Mouse (Mus musculus) MEL (cell line): ENCODE measurements around the gene Rnf149. TPM values are rescaled to one million over a fixed set of nuclear protein-coding genes. Genes with fewer than 3 reads are reported as not detected.

Source experiments
- DNase-seq: peaks from one replicate; pipeline ENCODE4 v3.0.0; 2011; ENCODE audit warnings: low read depth, low spot score
- H3K27ac ChIP-seq: 2 replicates; pipeline ENCODE4 v1.5.1; 2012; ENCODE audit warnings: low read depth, mild to moderate bottlenecking, control low read depth, low read length, moderate library complexity; ENCODE audit not compliant: control insufficient read depth
- H3K27me3 ChIP-seq, 2 experiments: fragments of 150-350 bp in 1 of 2; sonication (generic) in 1 of 2; 2 replicates each; pipeline ENCODE4 v1.6.1; 2012; ENCODE audit warnings: low read length in 2 of 2, mild to moderate bottlenecking in 2 of 2, improper control_type of control experiment in 1 of 2, moderate library complexity in 1 of 2; ENCODE audit not compliant: insufficient read depth in 2 of 2, control insufficient read depth in 1 of 2
- H3K36me3 ChIP-seq, 2 experiments: 2 replicates each; pipeline ENCODE4 v1.6.1; 2012 to 2014; ENCODE audit warnings: low read length in 2 of 2, improper control_type of control experiment in 1 of 2, inconsistent platforms in 1 of 2, mild to moderate bottlenecking in 1 of 2; ENCODE audit not compliant: insufficient read depth in 2 of 2, control insufficient read depth in 1 of 2
- H3K4me1 ChIP-seq, 2 experiments: fragments of 150-350 bp in 1 of 2; sonication (generic) in 1 of 2; 2 replicates each; pipeline ENCODE4 v1.6.1; 2012; ENCODE audit warnings: low read length in 2 of 2, improper control_type of control experiment in 1 of 2, mild to moderate bottlenecking in 1 of 2; ENCODE audit not compliant: insufficient read depth in 2 of 2, control insufficient read depth in 1 of 2
- H3K4me3 ChIP-seq, 2 experiments: fragments of 150-350 bp in 1 of 2; sonication (generic) in 1 of 2; 2 replicates each; pipeline ENCODE4 v1.5.1; 2012; ENCODE audit warnings: low read depth in 2 of 2, low read length in 2 of 2, mild to moderate bottlenecking in 2 of 2, moderate library complexity in 2 of 2, control low read depth in 1 of 2, improper control_type of control experiment in 1 of 2; ENCODE audit not compliant: control insufficient read depth in 1 of 2, insufficient read depth in 1 of 2
- H3K79me2 ChIP-seq: 2 replicates; pipeline ENCODE4 v1.6.1; 2012; ENCODE audit warnings: mild to moderate bottlenecking, low read length, moderate library complexity; ENCODE audit not compliant: control insufficient read depth, poor library complexity, insufficient read depth
- H3K9ac ChIP-seq: 2 replicates; pipeline ENCODE4 v1.6.1; 2012; ENCODE audit warnings: low read depth, mild to moderate bottlenecking, control low read depth, low read length, moderate library complexity; ENCODE audit not compliant: control insufficient read depth, poor library complexity, severe bottlenecking
- H3K9me3 ChIP-seq: fragments of 150-350 bp; sonication (generic); replicated peaks from 2 replicates; pipeline ENCODE4 v1.6.1; 2012; ENCODE audit warnings: mild to moderate bottlenecking, low read length, improper control_type of control experiment, moderate library complexity; ENCODE audit not compliant: insufficient read depth
- BHLHE40 ChIP-seq: IDR thresholded peaks from 2 replicates; pipeline ENCODE4 v1.6.1; 2012; ENCODE audit warnings: low read depth, mild to moderate bottlenecking, inconsistent platforms, low read length, improper control_type of control experiment, borderline replicate concordance
- CHD1 ChIP-seq: IDR thresholded peaks from 2 replicates; pipeline ENCODE4 v1.6.1; 2012; ENCODE audit warnings: low read depth, mild to moderate bottlenecking, inconsistent platforms, low read length, improper control_type of control experiment
- CHD2 ChIP-seq: IDR thresholded peaks from 2 replicates; pipeline ENCODE4 v1.6.1; 2011; ENCODE audit warnings: low read length, improper control_type of control experiment
- CTCF ChIP-seq, 3 experiments: IDR thresholded peaks in 2 of 3; conservative IDR thresholded peaks in 1 of 3; 2 replicates each; pipeline ENCODE4 v1.5.1; 2011 to 2012; ENCODE audit warnings: low read length in 3 of 3, low read depth in 2 of 3, mild to moderate bottlenecking in 2 of 3, improper control_type of control experiment in 1 of 3, inconsistent platforms in 1 of 3, mixed read lengths in 1 of 3, moderate library complexity in 1 of 3; ENCODE audit not compliant: control insufficient read depth in 1 of 3, insufficient read depth in 1 of 3, poor library complexity in 1 of 3, severe bottlenecking in 1 of 3
- E2F4 ChIP-seq: IDR thresholded peaks from 2 replicates; pipeline ENCODE4 v1.6.1; 2011; ENCODE audit warnings: low read depth, low read length, improper control_type of control experiment, borderline replicate concordance
- ELF1 ChIP-seq: IDR thresholded peaks from 2 replicates; pipeline ENCODE4 v1.6.1; 2014; ENCODE audit warnings: low read depth, mild to moderate bottlenecking, inconsistent platforms, low read length, improper control_type of control experiment, moderate library complexity
- GABPA ChIP-seq: IDR thresholded peaks from 2 replicates; pipeline ENCODE4 v1.6.1; 2012; ENCODE audit warnings: low read depth, mild to moderate bottlenecking, inconsistent platforms, low read length, improper control_type of control experiment, moderate library complexity
- GATA1 ChIP-seq: IDR thresholded peaks from 2 replicates; pipeline ENCODE4 v1.6.1; 2011; ENCODE audit warnings: low read depth, low read length, improper control_type of control experiment
- HCFC1 ChIP-seq: IDR thresholded peaks from 2 replicates; pipeline ENCODE4 v1.6.1; 2012; ENCODE audit warnings: low read depth, mild to moderate bottlenecking, inconsistent platforms, low read length, improper control_type of control experiment, moderate library complexity
- JUND ChIP-seq: IDR thresholded peaks from 2 replicates; pipeline ENCODE4 v1.6.1; 2011; ENCODE audit warnings: low read depth, mild to moderate bottlenecking, improper control_type of control experiment, low read length
- KAT2A ChIP-seq: conservative IDR thresholded peaks from 2 replicates; pipeline ENCODE4 v1.6.1; 2012; ENCODE audit warnings: low read depth, low read length, improper control_type of control experiment, inconsistent platforms
- MAX ChIP-seq: IDR thresholded peaks from 2 replicates; pipeline ENCODE4 v1.6.1; 2011; ENCODE audit warnings: low read length, improper control_type of control experiment
- MEF2A ChIP-seq: IDR thresholded peaks from 2 replicates; pipeline ENCODE4 v1.6.1; 2014; ENCODE audit warnings: low read depth, mild to moderate bottlenecking, inconsistent platforms, low read length, improper control_type of control experiment; ENCODE audit not compliant: poor library complexity, insufficient replicate concordance, severe bottlenecking; ENCODE audit errors: extremely low read depth
- NELFE ChIP-seq: IDR thresholded peaks from 2 replicates; pipeline ENCODE4 v1.6.1; 2011; ENCODE audit warnings: low read depth, low read length, improper control_type of control experiment
- NRF1 ChIP-seq: IDR thresholded peaks from 2 replicates; pipeline ENCODE4 v1.6.1; 2014; ENCODE audit warnings: low read depth, mild to moderate bottlenecking, inconsistent platforms, low read length, improper control_type of control experiment, moderate library complexity; ENCODE audit not compliant: poor library complexity, insufficient read depth, severe bottlenecking
- POLR2A ChIP-seq, 2 experiments: IDR thresholded peaks; 2 replicates each; pipeline ENCODE4 v1.6.1; 2011 to 2012; ENCODE audit warnings: low read length in 2 of 2, mild to moderate bottlenecking in 2 of 2, control low read depth in 1 of 2, improper control_type of control experiment in 1 of 2, low read depth in 1 of 2, moderate library complexity in 1 of 2; ENCODE audit not compliant: control insufficient read depth in 1 of 2, insufficient read depth in 1 of 2, poor library complexity in 1 of 2
- RAD21 ChIP-seq: IDR thresholded peaks from 2 replicates; pipeline ENCODE4 v1.6.1; 2011; ENCODE audit warnings: mild to moderate bottlenecking, low read depth, low read length, improper control_type of control experiment
- RCOR1 ChIP-seq: IDR thresholded peaks from 2 replicates; pipeline ENCODE4 v1.6.1; 2012; ENCODE audit warnings: low read depth, mild to moderate bottlenecking, inconsistent platforms, low read length, improper control_type of control experiment
- SMC3 ChIP-seq: IDR thresholded peaks from 2 replicates; pipeline ENCODE4 v1.6.1; 2011; ENCODE audit warnings: low read depth, low read length, improper control_type of control experiment
- USF1 ChIP-seq: IDR thresholded peaks from 2 replicates; pipeline ENCODE4 v1.6.1; 2014; ENCODE audit warnings: low read depth, mild to moderate bottlenecking, inconsistent platforms, low read length, improper control_type of control experiment, moderate library complexity
- USF2 ChIP-seq, 2 experiments: IDR thresholded peaks; 2 replicates each; pipeline ENCODE4 v1.6.1; 2011 to 2012; ENCODE audit warnings: improper control_type of control experiment in 2 of 2, low read length in 2 of 2, borderline replicate concordance in 1 of 2, inconsistent platforms in 1 of 2, low read depth in 1 of 2, mild to moderate bottlenecking in 1 of 2; ENCODE audit not compliant: insufficient read depth in 1 of 2
- ZC3H11A ChIP-seq: IDR thresholded peaks from 2 replicates; pipeline ENCODE4 v1.6.1; 2012; ENCODE audit warnings: low read depth, mild to moderate bottlenecking, inconsistent platforms, low read length, improper control_type of control experiment
- ZKSCAN1 ChIP-seq: IDR thresholded peaks from 2 replicates; pipeline ENCODE4 v1.6.1; 2012; ENCODE audit warnings: low read depth, mild to moderate bottlenecking, inconsistent platforms, low read length, improper control_type of control experiment, moderate library complexity
- ZMIZ1 ChIP-seq: IDR thresholded peaks from 2 replicates; pipeline ENCODE4 v1.6.1; 2012; ENCODE audit warnings: low read depth, mild to moderate bottlenecking, inconsistent platforms, low read length, improper control_type of control experiment, moderate library complexity
- polyA plus RNA-seq, 2 experiments: library from polyadenylated mRNA; stranded (reverse) in 1 of 2; unstranded in 1 of 2; fragments of >175 nt in 1 of 2; fragments of >200 nt in 1 of 2; gene quantifications; 2 replicates each; pipeline versions ENCODE4 v1.2.1 to v1.2.4; 2012; ENCODE audit warnings: low replicate concordance in 2 of 2, low read depth in 1 of 2; ENCODE audit not compliant: insufficient read length in 2 of 2, insufficient read depth in 1 of 2, missing spikeins in 1 of 2
- total RNA-seq: library from RNA; depleted of rRNA; stranded (reverse); fragments of 300-350 nt; gene quantifications from 2 replicates; pipeline ENCODE4 v1.2.3, GENCODE M21; 2012

Rnf149 gene
- total and polyA plus RNA-seq, 3 experiments = 37.1 to 46.4 TPM; not detected in 1

GRCm38 (mm10) chr1:39526371-39527167, 50.6 kb downstream of the Rnf149 start:
- Histone ChIP-seq H3K79me2 (no peaks in the 10 kb centered on the region), H3K4me1 (no peaks in the 10 kb centered on the region), H3K27me3 (no peaks in the 10 kb centered on the region; a peak in 1 of 4 replicates), H3K9ac (no peak overlapping the region), H3K36me3 (0 out of 4 replicates have a peak, but pooled peaks cover 0 to 2% of the 10 kb centered on the region in 2 experiments), H3K4me3 (no peak overlapping the region), H3K9me3 (no peaks in the 10 kb centered on the region), H3K27ac (no peak overlapping the region)
- no peak for DNase-seq
- TF ChIP-seq NRF1 (no peak), POLR2A (IDR thresholded peaks at IDR 0.05; ENCODE audit: control insufficient read depth in 1 of 2, insufficient read depth in 1 of 2, low read depth in 1 of 2, low read length in 2 of 2, poor library complexity in 1 of 2) (no peak), SMC3 (no peak), MEF2A (no peak), ZMIZ1 (no peak), ZC3H11A (no peak), JUND (no peak), GATA1 (no peak), E2F4 (no peak), RAD21 (no peak), MAX (no peak), GABPA (no peak), CHD2 (no peak)

- 0 out of 4 replicates have a peak, but pooled peaks cover 0 to 2% of the 10 kb centered on the region in 2 experiments for H3K36me3 ChIP-seq
- no peak for TF ChIP-seq ELF1
- TF ChIP-seq USF1 = no peak
- TF ChIP-seq POLR2A (IDR thresholded peaks at IDR 0.05; ENCODE audit: control insufficient read depth in 1 of 2, insufficient read depth in 1 of 2, low read depth in 1 of 2, low read length in 2 of 2, poor library complexity in 1 of 2) = no peak
- no peak for TF ChIP-seq BHLHE40
- TF ChIP-seq NELFE = no peak
- no peak for TF ChIP-seq ZC3H11A
- no peak for TF ChIP-seq CHD1
- TF ChIP-seq KAT2A = no peak
- no peak for TF ChIP-seq HCFC1
- no peak for TF ChIP-seq RCOR1
- no peak for TF ChIP-seq RAD21
- no peak for TF ChIP-seq CHD2
- TF ChIP-seq USF2 (IDR thresholded peaks at IDR 0.05; ENCODE audit: borderline replicate concordance in 1 of 2, insufficient read depth in 1 of 2, low read depth in 1 of 2, low read length in 2 of 2) = no peak
- no peak for TF ChIP-seq ZKSCAN1
- TF ChIP-seq CTCF (IDR thresholded peaks at IDR 0.05 in 2 of 3, conservative IDR thresholded peaks at IDR 0.05 in 1 of 3; ENCODE audit: control insufficient read depth in 1 of 3, insufficient read depth in 1 of 3, low read depth in 2 of 3, low read length in 3 of 3, poor library complexity in 1 of 3, severe bottlenecking in 1 of 3) = no peak
- TF ChIP-seq, all 39 proteins: peak for 0
- Histone ChIP-seq H3K9ac (no peak overlapping the region), H3K4me3 (no peak overlapping the region), H3K79me2 (no peaks in the 10 kb centered on the region), H3K27ac (no peak overlapping the region), H3K4me1 (no peaks in the 10 kb centered on the region), H3K27me3 (no peaks in the 10 kb centered on the region; a peak in 1 of 4 replicates), H3K9me3 (no peaks in the 10 kb centered on the region)
- no peak for DNase-seq
These were observed 51.4 kb downstream of the Rnf149 start for GRCm38 (mm10) chr1:39525763-39526162.
